Mouse (Mus musculus) lung, postnatal 36 days (tissue): Measurements from ENCODE around the gene Rassf4.
"Not testable (repeated sequence)": the region's sequence is repeated elsewhere in the genome, so short reads cannot be mapped to it uniquely, and the experiment has no call there.

ENCODE experiments used
- DNase-seq: peaks from one replicate; pipeline ENCODE4 v3.0.0; 2022; ENCODE audit warnings: mixed read lengths

Rassf4 gene

GRCm38 (mm10) chr6:116635251-116636180 is 38.2 kb downstream of the Rassf4 start:
- DNase-seq = peak; percentile 95

- DNase-seq = no peak
These were observed 39.7 kb downstream of the Rassf4 start for GRCm38 (mm10) chr6:116633741-116634695.

GRCm38 (mm10) chr6:116632129-116632528 is 41.6 kb downstream of the Rassf4 start:
- DNase-seq = peak; percentile 97

DNA sequence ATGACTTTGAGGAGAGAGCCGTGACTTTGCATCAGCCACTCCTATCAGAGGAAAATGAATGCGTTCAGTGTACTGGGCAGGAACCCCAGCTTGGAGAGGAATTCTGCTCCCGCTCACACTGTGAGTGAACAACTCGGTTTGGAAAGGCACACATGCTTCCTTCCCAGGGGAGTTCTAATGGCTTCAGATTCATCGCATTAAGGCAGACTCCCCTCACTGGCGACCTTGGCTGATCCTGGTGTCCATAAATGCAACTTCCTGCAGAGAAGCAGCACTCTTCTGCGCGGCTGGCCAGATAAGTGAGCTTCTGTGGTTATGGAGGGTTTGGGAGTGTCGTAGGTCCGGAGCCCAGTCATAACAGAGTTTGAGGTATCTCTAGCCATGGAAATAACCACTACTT is 44.0 kb downstream of the Rassf4 start:
- DNase-seq = no peak

GRCm38 (mm10) chr6:116628539-116629171 is 45.1 kb downstream of the Rassf4 start, which contains the start of gene Zfp422:
Gene Zfp422 (minus strand): TSS chr6:116628999.
- peak; percentile 67 for DNase-seq

DNA sequence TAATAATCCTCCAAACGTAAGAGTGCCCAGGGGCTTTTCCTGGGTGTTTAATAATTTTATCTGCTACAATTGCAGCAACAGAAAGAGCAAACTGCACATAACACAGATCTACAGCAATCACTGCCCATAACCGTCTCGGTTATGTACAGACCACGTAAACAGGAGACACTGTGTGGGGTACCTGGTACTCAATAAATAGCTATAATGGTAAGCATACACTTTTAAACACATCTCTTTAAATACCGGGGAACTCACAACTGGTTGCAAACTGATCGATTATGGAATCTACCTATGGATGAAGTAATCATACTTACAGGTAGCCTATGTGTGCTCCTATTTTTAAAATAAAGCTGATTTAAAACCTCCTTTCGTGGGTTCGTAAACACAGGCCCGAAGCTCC is 45.7 kb downstream of the Rassf4 start:
- no peak for DNase-seq

- DNase-seq = not testable (repeated sequence)
These were observed 47.3 kb downstream of the Rassf4 start for GRCm38 (mm10) chr6:116626417-116626816.

DNA sequence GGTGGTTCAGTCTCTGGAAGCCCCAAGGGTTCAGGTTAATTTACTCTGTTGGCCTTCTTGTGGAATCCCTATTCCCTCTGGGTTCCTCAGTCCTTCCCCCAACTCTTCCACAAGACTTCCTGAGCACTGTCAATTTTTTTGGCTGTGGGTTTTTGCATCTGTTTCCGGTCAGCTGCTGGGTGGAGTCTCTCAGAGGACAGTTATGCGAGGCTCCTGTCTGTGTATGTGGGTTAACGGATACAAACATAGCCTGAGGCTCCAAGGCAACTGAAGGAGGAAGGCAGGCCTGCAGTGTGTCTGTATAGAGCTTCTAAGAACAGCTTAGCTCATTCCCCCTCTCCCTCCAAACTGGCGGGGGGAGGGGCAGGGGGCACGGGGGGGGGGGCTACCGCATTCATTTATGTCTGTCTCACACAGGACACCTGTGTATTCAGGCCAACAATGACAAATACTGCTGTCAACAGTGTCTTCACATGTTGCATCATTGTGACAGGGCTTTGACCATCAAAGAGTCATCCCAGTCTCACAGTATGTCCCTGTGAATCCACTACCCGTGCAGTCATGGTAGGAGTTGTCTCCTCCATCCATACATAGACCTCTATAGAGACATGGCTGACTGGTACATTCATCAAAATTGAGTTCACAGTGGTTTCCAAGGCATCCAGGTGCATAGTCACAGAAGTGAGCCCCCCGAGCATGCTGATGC is 52.3 kb downstream of the Rassf4 start:
- no peak for DNase-seq

GRCm38 (mm10) chr6:116618073-116618472 is 55.7 kb downstream of the Rassf4 start:
- DNase-seq = no peak

- no peak for DNase-seq
These were observed 58.0 kb downstream of the Rassf4 start for GRCm38 (mm10) chr6:116615719-116616118.

GRCm38 (mm10) chr6:116607230-116607629 is 66.5 kb downstream of the Rassf4 start:
- DNase-seq = no peak

- not testable (repeated sequence) for DNase-seq
These were observed 72.8 kb downstream of the Rassf4 start for GRCm38 (mm10) chr6:116600969-116601368.

DNA sequence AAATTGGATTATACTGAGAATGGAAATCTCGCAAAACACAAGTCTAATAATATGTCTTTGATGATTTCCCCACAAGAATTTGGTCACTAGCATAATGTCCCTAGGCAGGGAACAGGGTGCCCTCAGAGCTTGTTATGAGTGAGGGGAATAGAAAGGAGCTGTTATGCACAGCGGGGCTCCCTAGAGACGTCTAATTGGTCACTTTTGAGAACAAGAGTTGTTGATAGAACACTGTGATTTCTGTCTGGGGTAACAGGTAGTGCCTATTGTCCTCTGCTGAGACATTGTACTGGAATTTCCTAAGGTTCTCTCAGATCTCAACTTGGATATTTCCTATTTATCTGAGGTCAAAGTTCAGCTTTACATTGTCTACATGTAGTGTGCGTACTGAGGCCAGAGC is 89.7 kb downstream of the Rassf4 start, which contains the start of gene Olfr215:
Gene Olfr215, minus strand, starts transcription at position 101 of the 400 bp plus-strand sequence.
- no peak for DNase-seq
